Mouse (Mus musculus): ENCODE measurements around the gene Pacsin2. TPM values are rescaled to one million over a fixed set of nuclear protein-coding genes. Genes with fewer than 3 reads are reported as not detected.
A peak's percentile ranks its signal among the peaks of the same experiment; 100 is the strongest.
"Not testable (repeated sequence)": the region's sequence is repeated elsewhere in the genome, so short reads cannot be mapped to it uniquely, and the experiment has no call there.

Gene Pacsin2
- 32.5 and 73.5 TPM in 2 replicates for polyA plus RNA-seq (2012; rRNA removed)

DNA sequence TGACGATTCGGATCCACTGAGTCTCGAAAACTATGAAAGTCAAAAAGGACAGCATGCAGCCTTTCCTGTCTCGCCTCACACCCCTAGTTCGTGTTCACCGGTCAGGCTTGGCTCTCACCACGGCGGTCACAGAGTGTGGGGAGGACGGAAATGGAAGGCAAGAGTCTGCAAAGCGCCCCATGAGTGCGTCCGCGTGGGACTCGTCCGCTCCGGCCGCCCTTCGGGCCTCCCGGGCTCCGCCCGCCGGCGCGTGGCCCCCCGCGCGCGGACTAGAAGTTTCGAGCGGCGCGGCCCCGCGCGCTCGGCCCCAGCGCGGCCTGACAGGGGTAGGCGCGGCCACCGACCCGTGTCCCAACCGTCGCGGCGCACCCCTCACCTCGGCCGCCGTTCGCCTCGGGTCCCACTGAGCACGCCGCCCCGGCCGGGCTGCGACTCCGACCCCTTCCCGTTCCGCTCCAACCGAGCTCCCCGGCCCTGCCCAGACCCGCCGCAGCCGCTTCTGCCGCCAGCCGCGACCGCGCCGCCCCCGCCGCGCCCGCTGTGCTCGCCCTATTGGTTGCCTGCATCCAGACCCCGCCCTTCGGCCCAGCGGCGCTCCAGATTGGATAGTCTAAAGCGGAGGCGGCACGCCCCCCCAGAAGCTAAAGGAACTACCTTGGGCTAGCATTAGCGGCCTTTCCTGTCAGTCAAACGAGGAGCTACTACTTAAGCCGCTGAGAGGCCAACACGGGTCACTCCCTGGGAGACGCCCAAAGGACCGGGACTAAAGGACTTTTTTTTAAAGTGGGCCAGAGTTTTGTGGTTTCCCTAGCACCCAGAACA is at the start of gene Pacsin2:
Gene Pacsin2, minus strand, starts transcription at position 524 of the 822 bp plus-strand sequence.
- Histone ChIP-seq H3K27ac (ENCODE audit: insufficient read depth, low read depth, low read length) (peak within 1 kb of the TSS; percentile 91), H3K4me3 (ENCODE audit: low read depth, low read length) (peak within 1 kb of the TSS; percentile 91), H3K4me1 (ENCODE audit: control insufficient read depth, insufficient read depth, insufficient read length, low read length) (peaks cover 19% of the 10 kb centered on the region; the same call in 1 of the 2 replicates), H3K27me3 (ENCODE audit: control insufficient read depth, insufficient read depth, low read length) (no peaks in the 10 kb centered on the region), H3K36me3 (ENCODE audit: control insufficient read depth, insufficient read depth, low read length) (peaks cover 1% of the 10 kb centered on the region; the same call in 1 of the 2 replicates)
- peak; percentile 71 for TF ChIP-seq POLR2A (IDR thresholded peaks at IDR 0.05; ENCODE audit: low read depth, low read length)
- TF ChIP-seq CTCF (IDR thresholded peaks at IDR 0.05; ENCODE audit: extremely low read depth, insufficient read length, insufficient replicate concordance, low read depth, low read length): no peak
- WGBS: under 1% methylated on average over 82 of the region's 88 CpGs

DNA sequence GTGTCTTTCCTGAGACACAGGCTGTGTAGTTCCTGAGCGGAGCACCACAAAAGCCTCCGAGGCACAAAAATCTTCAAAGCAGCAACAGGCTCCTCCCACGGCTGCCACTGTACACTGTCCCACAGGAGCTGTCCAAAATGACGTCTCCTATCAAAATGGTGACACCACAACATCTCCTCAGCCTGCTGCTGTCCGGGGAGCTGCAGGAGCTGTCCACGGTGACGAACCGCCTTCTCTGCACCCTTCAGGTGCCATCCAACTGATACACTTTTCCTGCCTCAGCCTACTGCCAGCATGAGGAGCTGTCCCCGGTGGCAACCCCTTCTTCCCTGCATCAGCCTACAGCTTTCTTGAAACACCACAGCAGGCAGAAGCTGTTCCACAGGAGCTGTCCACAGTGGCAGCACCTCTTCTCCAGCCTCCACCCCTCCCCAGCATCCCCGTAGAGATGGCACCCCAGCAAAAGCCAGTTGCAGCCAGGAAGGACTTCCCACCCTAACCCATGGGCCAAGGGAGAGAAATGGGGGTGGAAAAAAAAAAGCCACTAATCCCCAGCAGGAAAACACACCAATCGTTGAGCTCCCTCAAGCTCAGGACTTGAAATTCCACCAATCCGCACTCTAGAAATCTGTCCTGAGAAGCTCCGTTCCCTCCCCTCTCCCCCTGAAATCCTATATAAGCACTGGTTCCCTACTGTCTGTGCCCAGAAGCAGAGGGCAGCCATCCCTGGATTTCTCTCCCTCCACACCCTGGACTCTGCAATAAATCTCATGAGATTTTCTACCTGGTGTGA is 48.3 kb upstream of the Pacsin2 start:
- no peaks in the 10 kb centered on the region for H3K36me3 ChIP-seq (ENCODE audit: control insufficient read depth, insufficient read depth, low read length)
- H3K27ac ChIP-seq (ENCODE audit: insufficient read depth, low read depth, low read length): no peak overlapping the region
- 58% methylated on average over 13 of the region's 13 CpGs for WGBS
- H3K27me3 ChIP-seq (ENCODE audit: control insufficient read depth, insufficient read depth, low read length): no peaks in the 10 kb centered on the region
- H3K4me1 ChIP-seq (ENCODE audit: control insufficient read depth, insufficient read depth, insufficient read length, low read length): no peaks in the 10 kb centered on the region
- TF ChIP-seq POLR2A (IDR thresholded peaks at IDR 0.05; ENCODE audit: low read depth, low read length) (no peak), CTCF (IDR thresholded peaks at IDR 0.05; ENCODE audit: extremely low read depth, insufficient read length, insufficient replicate concordance, low read depth, low read length) (no peak)
- no peak overlapping the region for H3K4me3 ChIP-seq (ENCODE audit: low read depth, low read length)

- Histone ChIP-seq H3K36me3 (ENCODE audit: control insufficient read depth, insufficient read depth, low read length) (no peaks in the 10 kb centered on the region), H3K27ac (ENCODE audit: insufficient read depth, low read depth, low read length) (no peak within 1 kb of the TSS), H3K27me3 (ENCODE audit: control insufficient read depth, insufficient read depth, low read length) (no peaks in the 10 kb centered on the region), H3K4me1 (ENCODE audit: control insufficient read depth, insufficient read depth, insufficient read length, low read length) (no peaks in the 10 kb centered on the region), H3K4me3 (ENCODE audit: low read depth, low read length) (peak within 1 kb of the TSS; percentile 56)
- TF ChIP-seq POLR2A (IDR thresholded peaks at IDR 0.05; ENCODE audit: low read depth, low read length): peak; percentile 37; the same call in 1 of the 2 replicates
- TF ChIP-seq CTCF (IDR thresholded peaks at IDR 0.05; ENCODE audit: extremely low read depth, insufficient read length, insufficient replicate concordance, low read depth, low read length): no peak
- 8% methylated on average over 41 of the region's 41 CpGs for WGBS
Observed at GRCm38 (mm10) chr15:83510805-83511405, 46.5 kb upstream of the Pacsin2 start, which contains the start of gene Ttll1. Ttll1 (minus strand) TSS chr15:83510893.

- no peak for TF ChIP-seq CTCF (IDR thresholded peaks at IDR 0.05; ENCODE audit: extremely low read depth, insufficient read length, insufficient replicate concordance, low read depth, low read length)
- TF ChIP-seq POLR2A (IDR thresholded peaks at IDR 0.05; ENCODE audit: low read depth, low read length): no peak
- Histone ChIP-seq H3K36me3 (ENCODE audit: control insufficient read depth, insufficient read depth, low read length) (no peaks in the 10 kb centered on the region), H3K27ac (ENCODE audit: insufficient read depth, low read depth, low read length) (no peak overlapping the region), H3K4me3 (ENCODE audit: low read depth, low read length) (peak overlapping the region; percentile 56), H3K4me1 (ENCODE audit: control insufficient read depth, insufficient read depth, insufficient read length, low read length) (no peaks in the 10 kb centered on the region), H3K27me3 (ENCODE audit: control insufficient read depth, insufficient read depth, low read length) (no peaks in the 10 kb centered on the region)
- 28% methylated on average over 17 of the region's 17 CpGs for WGBS
Observed at GRCm38 (mm10) chr15:83509950-83510804, 45.8 kb upstream of the Pacsin2 start.

GRCm38 (mm10) chr15:83501483-83501882 is 37.1 kb upstream of the Pacsin2 start:
- H3K4me3 ChIP-seq (ENCODE audit: low read depth, low read length); H3K36me3 ChIP-seq (ENCODE audit: control insufficient read depth, insufficient read depth, low read length); H3K4me1 ChIP-seq (ENCODE audit: control insufficient read depth, insufficient read depth, insufficient read length, low read length); H3K27me3 ChIP-seq (ENCODE audit: control insufficient read depth, insufficient read depth, low read length); H3K27ac ChIP-seq (ENCODE audit: insufficient read depth, low read depth, low read length): not testable (repeated sequence)
- 65% methylated on average over 6 of the region's 6 CpGs for WGBS

GRCm38 (mm10) chr15:83500352-83500751 is 35.9 kb upstream of the Pacsin2 start:
- no peaks in the 10 kb centered on the region for H3K4me1 ChIP-seq (ENCODE audit: control insufficient read depth, insufficient read depth, insufficient read length, low read length)
- 69% methylated on average over 3 of the region's 3 CpGs for WGBS
- no peak overlapping the region for H3K27ac ChIP-seq (ENCODE audit: insufficient read depth, low read depth, low read length)
- H3K27me3 ChIP-seq (ENCODE audit: control insufficient read depth, insufficient read depth, low read length): no peaks in the 10 kb centered on the region
- no peaks in the 10 kb centered on the region for H3K36me3 ChIP-seq (ENCODE audit: control insufficient read depth, insufficient read depth, low read length)
- no peak overlapping the region for H3K4me3 ChIP-seq (ENCODE audit: low read depth, low read length)
- no peak for TF ChIP-seq POLR2A (IDR thresholded peaks at IDR 0.05; ENCODE audit: low read depth, low read length)
- TF ChIP-seq CTCF (IDR thresholded peaks at IDR 0.05; ENCODE audit: extremely low read depth, insufficient read length, insufficient replicate concordance, low read depth, low read length): peak; percentile 66; the same call in 1 of the 2 replicates
